ENCODE assay signal across 12 mouse cellular contexts in the genomic region with DNA sequence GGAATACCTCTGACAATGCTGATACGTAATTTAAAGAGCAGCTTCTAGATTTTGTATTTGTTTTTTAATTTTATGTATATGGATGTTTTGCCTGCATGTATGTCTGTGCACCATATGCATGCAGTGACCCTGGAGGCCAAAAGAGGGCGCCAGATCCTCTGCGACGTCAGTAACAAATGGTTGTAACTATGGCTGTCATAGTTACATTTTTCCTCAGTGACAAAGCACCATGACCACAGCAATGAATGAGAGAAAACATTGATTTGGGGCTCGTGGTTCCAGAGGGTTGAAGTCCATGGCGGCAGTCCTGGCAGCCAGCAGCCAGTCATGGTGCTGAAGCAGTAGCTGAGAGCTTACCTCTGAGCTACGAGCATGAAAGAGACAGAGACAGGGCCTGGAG. TPM values are rescaled to one million over a fixed set of nuclear protein-coding genes. Genes with fewer than 3 reads are reported as not detected.
DNase-seq lines count a peak whose midpoint lies in the region; ATAC-seq and TF ChIP-seq lines count a peak whose summit lies in the region.
"Had no signal": no experiment of that assay in that cellular context is flagged by ENCODE, and none has a peak within 500 bp of the region (broad histone marks: within the 10 kb centered on the region; RNA-seq: fewer than 3 reads in every experiment).

No protein-coding gene starts in this region.

- no peak for TF ChIP-seq POLR2A in CH12.LX (IDR thresholded peaks at IDR 0.05; ENCODE audit: low read depth, low read length)

- H3K79me2 ChIP-seq in CH12.LX (replicated peaks; ENCODE audit: control insufficient read depth, extremely low read depth, insufficient read depth, poor library complexity, severe bottlenecking): no peaks in the 10 kb centered on the region

- H3K27me3 ChIP-seq in CH12.LX (replicated peaks): peaks cover 5% of the 10 kb centered on the region

- peak; percentile 26 for DNase-seq in left cerebral cortex, postnatal 4 days
- DNase-seq in left cerebral cortex, postnatal 36 days (ENCODE audit: low spot score in 2 of 2): no peak
- DNase-seq in CH12.LX (ENCODE audit: extremely low read depth) (peak; percentile 48), NIH3T3 (ENCODE audit: low read depth) (peak; percentile 49)
- DNase-seq in urinary bladder, adult 18-20 months (ENCODE audit: low spot score in 2 of 2): no peak
- no peak for DNase-seq in embryo, embryonic 9.5 days (ENCODE audit: extremely low spot score)

- no peaks in the 10 kb centered on the region for H3K9me3 ChIP-seq in CH12.LX (replicated peaks; ENCODE audit: low read length)
- H3K9me3 ChIP-seq: heart, embryonic 15.5 days had no signal

- in situ Hi-C loops in CH12.LX (cut with MboI; ENCODE audit: low pct_ligation_motif_present, low pct_unique_long_range_greater_than_20kb, low sequenced_read_pairs): no loop called here

- TF ChIP-seq EP300 in CH12.LX (IDR thresholded peaks at IDR 0.05; ENCODE audit: low read length): no peak

- H3K4me2 ChIP-seq in CH12.LX (ENCODE audit: insufficient read depth, low read depth, poor library complexity, severe bottlenecking): no peak overlapping the region
- H3K4me2 ChIP-seq: heart, embryonic 15.5 days had no signal

- ATAC-seq in megakaryocyte, adult 5-6 weeks (ENCODE audit: poor library complexity, severe bottlenecking): peak; percentile 70
- no peak for ATAC-seq in activated CD4-positive, CD25-positive, alpha-beta regulatory T cell, adult 4 months

- no peak overlapping the region for H3K27ac ChIP-seq in CH12.LX (ENCODE audit: insufficient read depth, low read depth)
- H3K27ac ChIP-seq: heart, embryonic 15.5 days had no signal

- H3K4me3 ChIP-seq in CH12.LX (replicated peaks in 1 of 3; ENCODE audit: low read depth in 2 of 3, low read length in 2 of 3, poor library complexity in 1 of 3): no peak overlapping the region
- H3K4me3 ChIP-seq: heart, embryonic 15.5 days had no signal

- H3K36me3 ChIP-seq in CH12.LX (replicated peaks in 1 of 2; ENCODE audit: control insufficient read depth in 1 of 2, insufficient read depth in 1 of 2, low read length in 1 of 2): no peaks in the 10 kb centered on the region
- H3K36me3 ChIP-seq: heart, embryonic 15.5 days had no signal

- peak; percentile 66 for TF ChIP-seq RAD21 in CH12.LX (IDR thresholded peaks at IDR 0.05; ENCODE audit: low read depth, low read length)

- H3K9ac ChIP-seq in CH12.LX (ENCODE audit: insufficient read depth, low read depth): no peak overlapping the region
- H3K9ac ChIP-seq: heart, embryonic 15.5 days had no signal

- TF ChIP-seq CTCF in CH12.LX (conservative IDR thresholded peaks at IDR 0.05 in 1 of 2, IDR thresholded peaks at IDR 0.05 in 1 of 2; ENCODE audit: low read depth in 2 of 2, low read length in 2 of 2): peak; percentile 73 to 76

- peaks cover 6 to 15% of the 10 kb centered on the region in 2 experiments for H3K4me1 ChIP-seq in CH12.LX (ENCODE audit: control insufficient read depth in 1 of 2, insufficient read depth in 2 of 2)

- intact Hi-C loops in left cerebral cortex, postnatal 4 days (cut with DNase I): no loop called here
- intact Hi-C loops in left cerebral cortex, postnatal 36 days (cut with DNase I): no loop called here

- dilution Hi-C loops in CH12.LX (cut with MboI; ENCODE audit: extremely low pct_ligation_motif_present, extremely low pct_unique_long_range_greater_than_20kb, low sequenced_read_pairs): no loop called here

TF ChIP-seq in CH12.LX, 34 proteins besides CTCF, POLR2A, EP300 and RAD21:
- TF ChIP-seq BHLHE40 (IDR thresholded peaks at IDR 0.05; ENCODE audit: low read depth, low read length): no peak
- TF ChIP-seq MAZ (IDR thresholded peaks at IDR 0.05; ENCODE audit: low read depth, low read length): no peak
- TF ChIP-seq ELF1 (IDR thresholded peaks at IDR 0.05; ENCODE audit: low read depth, low read length): no peak
- peak; percentile 67 for TF ChIP-seq SMC3 (IDR thresholded peaks at IDR 0.05; ENCODE audit: low read depth, low read length)
- no peak for TF ChIP-seq ZC3H11A (IDR thresholded peaks at IDR 0.05; ENCODE audit: low read depth, low read length)
- no peak for TF ChIP-seq E2F4 (IDR thresholded peaks at IDR 0.05; ENCODE audit: insufficient replicate concordance, low read depth, low read length)
- no peak for TF ChIP-seq MYC (IDR thresholded peaks at IDR 0.05; ENCODE audit: low read depth, low read length)
- 0 out of 2 replicates have a peak, but pooled peaks have one; percentile 15 for TF ChIP-seq JUND (conservative IDR thresholded peaks at IDR 0.05; ENCODE audit: low read depth, low read length)
- TF ChIP-seq NRF1 (IDR thresholded peaks at IDR 0.05; ENCODE audit: low read depth, low read length): no peak
- no peak for TF ChIP-seq JUN (IDR thresholded peaks at IDR 0.05; ENCODE audit: insufficient read depth, low read depth, low read length)
- TF ChIP-seq MAFK (IDR thresholded peaks at IDR 0.05; ENCODE audit: insufficient replicate concordance, low read length): no peak
- no peak for TF ChIP-seq ZNF384 (IDR thresholded peaks at IDR 0.05; ENCODE audit: low read depth, low read length)
- no peak for TF ChIP-seq RCOR1 (conservative IDR thresholded peaks at IDR 0.05; ENCODE audit: low read depth, low read length)
- no peak for TF ChIP-seq CHD1 (IDR thresholded peaks at IDR 0.05; ENCODE audit: low read depth, low read length)
- TF ChIP-seq PAX5 (IDR thresholded peaks at IDR 0.05; ENCODE audit: low read length): no peak
- TF ChIP-seq MAX (IDR thresholded peaks at IDR 0.05; ENCODE audit: low read length): no peak
- TF ChIP-seq USF1 (IDR thresholded peaks at IDR 0.05; ENCODE audit: low read depth, low read length): no peak
- TF ChIP-seq UBTF (IDR thresholded peaks at IDR 0.05; ENCODE audit: low read depth, low read length): no peak
- no peak for TF ChIP-seq IRF4 (IDR thresholded peaks at IDR 0.05; ENCODE audit: low read depth, low read length)
- peak; percentile 32; the same call in 1 of the 2 replicates for TF ChIP-seq NELFE (IDR thresholded peaks at IDR 0.05; ENCODE audit: low read depth, low read length)
- TF ChIP-seq CHD2 (IDR thresholded peaks at IDR 0.05; ENCODE audit: low read length): no peak
- no peak for TF ChIP-seq KAT2A (IDR thresholded peaks at IDR 0.05; ENCODE audit: insufficient replicate concordance, low read length)
- no peak for TF ChIP-seq ETS1 (conservative IDR thresholded peaks at IDR 0.05; ENCODE audit: low read depth, low read length)
- no peak for TF ChIP-seq TBP (conservative IDR thresholded peaks at IDR 0.05; ENCODE audit: low read depth, low read length)

RNA-seq across cellular contexts. Expression of gene Cxcl10, which starts 36.2 kb away (rescaled TPM):
- not detected for total RNA-seq in left cerebral cortex, postnatal 4 days (2021)
- total RNA-seq in left cerebral cortex, postnatal 36 days (2021): under 1 TPM in 1 of 2 experiments, not detected in 1; 0.49 TPM
- total RNA-seq in CH12.LX (2012; rRNA removed) (0.30 and 0.55 TPM in 2 replicates), CH12.LX (2014; rRNA removed) (1.8 and 2.6 TPM in 2 replicates)
- polyA plus RNA-seq in CH12.LX (2012; ENCODE audit: insufficient read length, low read depth): 4.9 and 5.1 TPM in 2 replicates
- total RNA-seq in megakaryocyte, adult 5-6 weeks (2015): 27.7 and 36.5 TPM in 2 replicates
- 7.3 and 7.4 TPM in 2 replicates for total RNA-seq in megakaryocyte, adult 5-6 weeks (2017)
- polyA plus RNA-seq in activated CD4-positive, CD25-positive, alpha-beta regulatory T cell, adult 4 months (2017; shearing (Covaris generic)): 10 to 100 TPM; 10.2 to 27.1 TPM
- total RNA-seq: left cerebral cortex, postnatal 14 days had no signal
- polyA plus RNA-seq: neural tube, embryonic 11.5 days had no signal

RNA-seq across cellular contexts. Expression of gene Nup54, which starts 50.2 kb away (rescaled TPM):
- 10 to 100 TPM; 50.7 to 60.8 TPM for total RNA-seq in left cerebral cortex, postnatal 4 days (2021)
- 10 to 100 TPM; 25.3 to 28.5 TPM for total RNA-seq in left cerebral cortex, postnatal 36 days (2021)
- total RNA-seq in CH12.LX (2012; rRNA removed) (41.9 and 43.7 TPM in 2 replicates), CH12.LX (2014; rRNA removed) (90.5 and 101 TPM in 2 replicates)
- polyA plus RNA-seq in CH12.LX (2012; ENCODE audit: insufficient read length, low read depth): 66.4 and 72.5 TPM in 2 replicates
- 49.7 and 63.3 TPM in 2 replicates for total RNA-seq in megakaryocyte, adult 5-6 weeks (2015)
- total RNA-seq in megakaryocyte, adult 5-6 weeks (2017): 56.8 and 73.3 TPM in 2 replicates
- 10 to 100 TPM; 34.5 to 40.6 TPM for polyA plus RNA-seq in activated CD4-positive, CD25-positive, alpha-beta regulatory T cell, adult 4 months (2017; shearing (Covaris generic))

RNA-seq across cellular contexts. Expression of gene Art3, which starts 53.2 kb away (rescaled TPM):
- 1 to 10 TPM; 4.1 to 5.6 TPM for total RNA-seq in left cerebral cortex, postnatal 4 days (2021)
- total RNA-seq in left cerebral cortex, postnatal 36 days (2021): 1 to 10 TPM; 3.6 to 5.9 TPM
- total RNA-seq in CH12.LX (2012; rRNA removed) (0.25 and 0.34 TPM in 2 replicates), CH12.LX (2014; rRNA removed) (not detected in 2 replicates)
- not detected in 2 replicates for polyA plus RNA-seq in CH12.LX (2012; ENCODE audit: insufficient read length, low read depth)
- not detected in 2 replicates for total RNA-seq in megakaryocyte, adult 5-6 weeks (2015)
- not detected in 2 replicates for total RNA-seq in megakaryocyte, adult 5-6 weeks (2017)
- 1 to 10 TPM; 7.7 to 9.8 TPM for polyA plus RNA-seq in activated CD4-positive, CD25-positive, alpha-beta regulatory T cell, adult 4 months (2017; shearing (Covaris generic))

RNA-seq across cellular contexts. Expression of gene Cxcl9, which starts 57.0 kb away (rescaled TPM):
- total RNA-seq in left cerebral cortex, postnatal 4 days (2021): not detected
- total RNA-seq in left cerebral cortex, postnatal 36 days (2021): not detected
- total RNA-seq in CH12.LX (2012; rRNA removed) (not detected in 2 replicates), CH12.LX (2014; rRNA removed) (not detected in 2 replicates)
- polyA plus RNA-seq in CH12.LX (2012; ENCODE audit: insufficient read length, low read depth): not detected in 2 replicates
- total RNA-seq in megakaryocyte, adult 5-6 weeks (2015): 0.14 and 0.45 TPM in 2 replicates
- total RNA-seq in megakaryocyte, adult 5-6 weeks (2017): 0.61 and 10.7 TPM in 2 replicates
- under 1 TPM in 1 of 2 experiments, not detected in 1; 0.20 TPM for polyA plus RNA-seq in activated CD4-positive, CD25-positive, alpha-beta regulatory T cell, adult 4 months (2017; shearing (Covaris generic))
- total RNA-seq: left cerebral cortex, postnatal 14 days had no signal
- polyA plus RNA-seq: embryonic facial prominence, embryonic 11.5 days; heart, embryonic 15.5 days; neural tube, embryonic 11.5 days had no signal

Comparison
In these comparisons a context has a peak if more than half of its experiments do, and no peak if none do; other contexts are left out.
1. DNase-seq: peak in left cerebral cortex, postnatal 4 days (single experiment), CH12.LX (single experiment) and NIH3T3 (single experiment); none in left cerebral cortex, postnatal 36 days (0 of 2), urinary bladder, adult 18-20 months (0 of 2) and embryo, embryonic 9.5 days (single experiment).